Mouse (Mus musculus): ENCODE data around the gene Ptbp1. TPM values are rescaled to one million over a fixed set of nuclear protein-coding genes. Genes with fewer than 3 reads are reported as not detected.

Gene Ptbp1
- polyA plus RNA-seq, 1 experiment from 2014 or later = 371 TPM

DNA sequence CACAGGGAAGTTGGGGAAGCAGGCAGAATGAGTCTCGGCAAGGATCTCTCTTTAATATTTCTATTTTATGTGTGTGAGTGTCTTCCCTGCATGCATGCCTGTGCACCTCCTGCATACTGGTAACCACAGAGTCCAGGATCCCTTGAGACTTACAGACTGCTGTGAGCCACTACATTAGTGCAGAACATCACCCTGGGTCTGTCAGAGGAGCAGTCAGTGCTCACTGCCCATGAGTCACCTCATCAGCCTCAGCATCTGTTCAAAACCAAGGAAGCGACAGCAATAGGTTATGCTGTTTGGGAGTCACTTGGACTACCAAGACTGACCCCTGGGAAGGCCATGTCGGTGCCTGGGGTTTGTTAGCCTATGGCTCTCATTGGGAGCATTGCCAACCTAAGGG lies 11.9 kb upstream of the Ptbp1 start:
- Histone ChIP-seq H3K27me3 (ENCODE audit: control insufficient read depth, insufficient read depth, low read depth, low read length) (no peaks in the 10 kb centered on the region), H3K9ac (ENCODE audit: low read length) (no peak overlapping the region), H3K4me1 (replicated peaks; ENCODE audit: control insufficient read depth, insufficient read depth, low read length) (peaks cover 23% of the 10 kb centered on the region), H3K27ac (ENCODE audit: low read length) (peak overlapping the region; percentile 18; the same call in 1 of the 2 replicates), H3K36me3 (ENCODE audit: control insufficient read depth, insufficient read depth, low read length) (no peaks in the 10 kb centered on the region), H3K9me3 (ENCODE audit: control insufficient read depth, low read length) (no peaks in the 10 kb centered on the region), H3K4me2 (ENCODE audit: low read depth, low read length) (no peak overlapping the region), H3K4me3 (ENCODE audit: low read length) (no peak overlapping the region)
- ATAC-seq (ENCODE audit: low read depth) = no peak
- WGBS = 52% methylated on average over 3 of the region's 3 CpGs

- Histone ChIP-seq H3K4me2 (ENCODE audit: low read depth, low read length) (no peak overlapping the region), H3K27me3 (ENCODE audit: control insufficient read depth, insufficient read depth, low read depth, low read length) (no peaks in the 10 kb centered on the region), H3K36me3 (ENCODE audit: control insufficient read depth, insufficient read depth, low read length) (no peaks in the 10 kb centered on the region), H3K9ac (ENCODE audit: low read length) (peak overlapping the region; percentile 5; the same call in 1 of the 2 replicates), H3K27ac (ENCODE audit: low read length) (no peak overlapping the region), H3K4me1 (replicated peaks; ENCODE audit: control insufficient read depth, insufficient read depth, low read length) (peaks cover 23% of the 10 kb centered on the region), H3K4me3 (ENCODE audit: low read length) (no peak overlapping the region), H3K9me3 (ENCODE audit: control insufficient read depth, low read length) (no peaks in the 10 kb centered on the region)
- 45% methylated on average over 6 of the region's 6 CpGs for WGBS
- ATAC-seq (ENCODE audit: low read depth) = no peak
Measured at GRCm38 (mm10) chr10:79843476-79843875, 10.8 kb upstream of the Ptbp1 start.

GRCm38 (mm10) chr10:79846553-79846952 lies 7.7 kb upstream of the Ptbp1 start:
- Histone ChIP-seq H3K4me1 (replicated peaks; ENCODE audit: control insufficient read depth, insufficient read depth, low read length) (peaks cover 21% of the 10 kb centered on the region), H3K27ac (ENCODE audit: low read length) (no peak overlapping the region), H3K4me3 (ENCODE audit: low read length) (no peak overlapping the region), H3K4me2 (ENCODE audit: low read depth, low read length) (no peak overlapping the region), H3K36me3 (ENCODE audit: control insufficient read depth, insufficient read depth, low read length) (no peaks in the 10 kb centered on the region), H3K9me3 (ENCODE audit: control insufficient read depth, low read length) (no peaks in the 10 kb centered on the region), H3K9ac (ENCODE audit: low read length) (no peak overlapping the region), H3K27me3 (ENCODE audit: control insufficient read depth, insufficient read depth, low read depth, low read length) (no peaks in the 10 kb centered on the region)
- WGBS = 46% methylated on average over 5 of the region's 5 CpGs
- ATAC-seq (ENCODE audit: low read depth) = no peak

- no peak overlapping the region for H3K4me2 ChIP-seq (ENCODE audit: low read depth, low read length)
- peaks cover 21% of the 10 kb centered on the region for H3K4me1 ChIP-seq (replicated peaks; ENCODE audit: control insufficient read depth, insufficient read depth, low read length)
- H3K27ac ChIP-seq (ENCODE audit: low read length) = peak overlapping the region; percentile 24; the same call in 1 of the 2 replicates
- H3K9me3 ChIP-seq (ENCODE audit: control insufficient read depth, low read length) = no peaks in the 10 kb centered on the region
- H3K9ac ChIP-seq (ENCODE audit: low read length) = no peak overlapping the region
- ATAC-seq (ENCODE audit: low read depth) = no peak
- no peaks in the 10 kb centered on the region for H3K27me3 ChIP-seq (ENCODE audit: control insufficient read depth, insufficient read depth, low read depth, low read length)
- H3K4me3 ChIP-seq (ENCODE audit: low read length) = no peak overlapping the region
- WGBS = 64% methylated on average over 8 of the region's 8 CpGs
- H3K36me3 ChIP-seq (ENCODE audit: control insufficient read depth, insufficient read depth, low read length) = no peaks in the 10 kb centered on the region
Measured at GRCm38 (mm10) chr10:79849941-79850628, 4.1 kb upstream of the Ptbp1 start.

DNA sequence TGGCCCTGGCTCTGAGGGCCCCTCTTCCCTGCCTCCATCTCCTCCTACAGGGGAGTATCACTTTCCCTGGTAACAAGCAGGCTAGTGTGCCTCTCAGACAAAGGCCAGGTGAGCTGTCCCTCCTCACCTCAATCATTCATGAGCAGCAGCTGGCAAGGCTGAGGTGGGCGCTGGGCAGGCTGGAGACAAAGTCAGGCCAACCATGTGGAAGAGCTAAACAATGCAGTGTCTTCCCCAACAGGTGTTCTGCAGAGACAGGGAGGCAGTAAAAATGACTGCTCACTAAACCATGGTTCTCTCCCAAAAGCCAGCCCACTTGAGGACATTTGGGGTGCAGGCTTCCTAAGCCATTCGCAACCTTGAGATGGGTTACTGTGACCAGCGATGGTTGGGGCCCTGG lies 2.6 kb upstream of the Ptbp1 start:
- H3K9ac ChIP-seq (ENCODE audit: low read length) = peak overlapping the region; percentile 83

DNA sequence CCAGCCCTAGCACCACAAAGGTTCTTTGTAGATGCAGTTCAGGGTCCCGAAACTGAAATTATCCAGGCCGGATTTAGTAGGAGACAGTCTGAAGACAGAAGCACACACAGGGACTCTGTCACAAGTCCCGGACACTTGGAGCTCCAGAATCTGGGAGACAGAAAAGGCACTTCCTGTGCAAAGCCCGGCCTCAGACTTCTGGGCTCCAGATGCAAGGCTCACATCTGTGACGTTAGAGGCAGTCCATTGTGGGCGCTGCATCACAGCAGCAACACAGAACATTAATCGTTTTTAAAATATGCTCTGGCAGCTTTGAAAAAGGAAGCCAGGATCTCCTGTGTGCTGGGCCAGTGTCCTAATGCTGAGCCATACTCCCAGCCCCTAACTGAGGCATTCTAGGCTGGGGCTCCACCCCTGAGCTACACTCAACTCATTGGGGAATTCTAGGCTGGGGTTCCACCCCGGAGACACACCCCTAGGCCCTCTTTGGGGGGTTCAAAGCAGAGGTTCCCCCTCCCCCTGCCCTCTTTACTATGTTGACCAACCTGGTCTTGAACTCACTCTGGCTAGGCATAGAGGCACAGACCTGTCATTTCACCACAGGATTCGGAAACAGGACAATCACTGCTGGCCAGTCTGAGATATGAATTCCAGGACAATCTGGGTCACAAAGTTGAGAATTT lies 2.0 kb upstream of the Ptbp1 start:
- Histone ChIP-seq H3K9ac (ENCODE audit: low read length) (peak overlapping the region; percentile 83), H3K4me1 (replicated peaks; ENCODE audit: control insufficient read depth, insufficient read depth, low read length) (peaks cover 30% of the 10 kb centered on the region), H3K27me3 (ENCODE audit: control insufficient read depth, insufficient read depth, low read depth, low read length) (no peaks in the 10 kb centered on the region), H3K27ac (ENCODE audit: low read length) (peak overlapping the region; percentile 100), H3K4me3 (ENCODE audit: low read length) (peak overlapping the region; percentile 59), H3K36me3 (ENCODE audit: control insufficient read depth, insufficient read depth, low read length) (peaks cover 4% of the 10 kb centered on the region; the same call in 1 of the 2 replicates), H3K9me3 (ENCODE audit: control insufficient read depth, low read length) (no peaks in the 10 kb centered on the region), H3K4me2 (ENCODE audit: low read depth, low read length) (peak overlapping the region; percentile 96)
- 15% methylated on average over 9 of the region's 9 CpGs for WGBS
- ATAC-seq (ENCODE audit: low read depth) = no peak

More for the DNA sequence above, 2.6 kb upstream of the Ptbp1 start:
- Histone ChIP-seq H3K27me3 (ENCODE audit: control insufficient read depth, insufficient read depth, low read depth, low read length) (no peaks in the 10 kb centered on the region), H3K4me3 (ENCODE audit: low read length) (no peak overlapping the region), H3K36me3 (ENCODE audit: control insufficient read depth, insufficient read depth, low read length) (0 out of 2 replicates have a peak, but pooled peaks cover under 1% of the 10 kb centered on the region), H3K27ac (ENCODE audit: low read length) (peak overlapping the region; percentile 100), H3K4me1 (replicated peaks; ENCODE audit: control insufficient read depth, insufficient read depth, low read length) (peaks cover 24% of the 10 kb centered on the region), H3K4me2 (ENCODE audit: low read depth, low read length) (peak overlapping the region; percentile 96; the same call in 1 of the 2 replicates), H3K9me3 (ENCODE audit: control insufficient read depth, low read length) (no peaks in the 10 kb centered on the region)
- no peak for ATAC-seq (ENCODE audit: low read depth)
- WGBS = 59% methylated on average over 3 of the region's 3 CpGs

DNA sequence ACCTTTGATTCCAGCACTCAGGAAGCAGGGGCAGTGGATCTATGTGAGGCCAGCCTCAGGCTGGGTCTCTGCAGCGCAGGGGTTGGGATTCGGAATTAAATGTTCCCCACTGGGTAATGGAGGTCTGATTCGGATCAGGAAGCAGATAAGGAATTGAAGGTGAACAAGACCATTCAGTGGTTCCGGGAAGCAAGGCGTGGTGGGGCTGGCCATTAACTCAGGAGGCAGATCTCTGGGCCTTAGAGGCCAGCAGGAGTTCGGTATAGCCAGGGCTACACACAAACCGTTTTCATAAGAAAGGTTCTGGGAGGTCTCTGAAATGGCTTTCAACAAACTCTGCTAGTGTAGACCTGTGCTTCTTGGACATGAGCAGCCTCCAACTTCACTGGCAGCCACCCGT lies 1.4 kb upstream of the Ptbp1 start:
- WGBS = 17% methylated on average over 8 of the region's 8 CpGs
- peak overlapping the region; percentile 96 for H3K4me2 ChIP-seq (ENCODE audit: low read depth, low read length)
- peaks cover 36% of the 10 kb centered on the region for H3K4me1 ChIP-seq (replicated peaks; ENCODE audit: control insufficient read depth, insufficient read depth, low read length)
- peak overlapping the region; percentile 83 for H3K9ac ChIP-seq (ENCODE audit: low read length)
- no peaks in the 10 kb centered on the region for H3K9me3 ChIP-seq (ENCODE audit: control insufficient read depth, low read length)
- H3K36me3 ChIP-seq (ENCODE audit: control insufficient read depth, insufficient read depth, low read length) = peaks cover 5% of the 10 kb centered on the region; the same call in 1 of the 2 replicates
- no peak for ATAC-seq (ENCODE audit: low read depth)
- peak overlapping the region; percentile 100 for H3K27ac ChIP-seq (ENCODE audit: low read length)
- peak overlapping the region; percentile 59 for H3K4me3 ChIP-seq (ENCODE audit: low read length)
- no peaks in the 10 kb centered on the region for H3K27me3 ChIP-seq (ENCODE audit: control insufficient read depth, insufficient read depth, low read depth, low read length)

DNA sequence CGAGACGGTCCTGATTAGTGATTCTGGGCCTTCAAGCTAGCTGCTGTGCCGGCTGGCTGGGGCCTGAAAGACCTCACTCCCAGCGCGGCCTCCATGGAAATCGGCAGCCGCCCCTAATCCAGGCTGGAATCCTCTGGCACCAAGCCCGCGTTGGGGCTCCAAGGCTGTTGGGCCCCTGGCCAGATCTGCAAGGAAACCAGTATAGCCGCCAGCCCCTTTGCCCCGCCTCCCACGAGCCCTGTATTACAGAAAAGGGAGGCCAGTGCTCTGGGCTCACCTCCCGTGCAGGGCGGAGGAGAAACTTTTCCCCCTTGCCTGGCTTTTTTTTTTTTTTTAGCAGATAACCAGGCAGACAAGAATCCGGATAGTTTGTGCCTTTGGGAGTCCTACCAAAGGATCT lies 835 bp upstream of the Ptbp1 start:
- Histone ChIP-seq H3K9ac (ENCODE audit: low read length) (peak overlapping the region; percentile 83), H3K4me1 (replicated peaks; ENCODE audit: control insufficient read depth, insufficient read depth, low read length) (peaks cover 42% of the 10 kb centered on the region), H3K4me2 (ENCODE audit: low read depth, low read length) (peak overlapping the region; percentile 96)

GRCm38 (mm10) chr10:79854801-79855541 lies 744 bp downstream of the Ptbp1 start:
- Histone ChIP-seq H3K27ac (ENCODE audit: low read length) (peak overlapping the region; percentile 100), H3K4me2 (ENCODE audit: low read depth, low read length) (peak overlapping the region; percentile 85), H3K4me1 (replicated peaks; ENCODE audit: control insufficient read depth, insufficient read depth, low read length) (peaks cover 47% of the 10 kb centered on the region), H3K9me3 (ENCODE audit: control insufficient read depth, low read length) (no peaks in the 10 kb centered on the region), H3K4me3 (ENCODE audit: low read length) (peak overlapping the region; percentile 93), H3K9ac (ENCODE audit: low read length) (peak overlapping the region; percentile 99), H3K27me3 (ENCODE audit: control insufficient read depth, insufficient read depth, low read depth, low read length) (no peaks in the 10 kb centered on the region), H3K36me3 (ENCODE audit: control insufficient read depth, insufficient read depth, low read length) (peaks cover 16% of the 10 kb centered on the region)
- WGBS = 0% methylated on average over 83 of the region's 83 CpGs
- ATAC-seq (ENCODE audit: low read depth) = peak; percentile 12

More for the DNA sequence above, 835 bp upstream of the Ptbp1 start:
- under 1% methylated on average over 15 of the region's 15 CpGs for WGBS
- ATAC-seq (ENCODE audit: low read depth) = peak; percentile 75
- Histone ChIP-seq H3K36me3 (ENCODE audit: control insufficient read depth, insufficient read depth, low read length) (peaks cover 6% of the 10 kb centered on the region; the same call in 1 of the 2 replicates), H3K27ac (ENCODE audit: low read length) (peak overlapping the region; percentile 100), H3K4me3 (ENCODE audit: low read length) (peak overlapping the region; percentile 59), H3K9me3 (ENCODE audit: control insufficient read depth, low read length) (no peaks in the 10 kb centered on the region), H3K27me3 (ENCODE audit: control insufficient read depth, insufficient read depth, low read depth, low read length) (no peaks in the 10 kb centered on the region)

All from lung, embryonic 16.5 days (tissue).